ENCODE assay signal across 8 mouse cellular contexts in the genomic region with DNA sequence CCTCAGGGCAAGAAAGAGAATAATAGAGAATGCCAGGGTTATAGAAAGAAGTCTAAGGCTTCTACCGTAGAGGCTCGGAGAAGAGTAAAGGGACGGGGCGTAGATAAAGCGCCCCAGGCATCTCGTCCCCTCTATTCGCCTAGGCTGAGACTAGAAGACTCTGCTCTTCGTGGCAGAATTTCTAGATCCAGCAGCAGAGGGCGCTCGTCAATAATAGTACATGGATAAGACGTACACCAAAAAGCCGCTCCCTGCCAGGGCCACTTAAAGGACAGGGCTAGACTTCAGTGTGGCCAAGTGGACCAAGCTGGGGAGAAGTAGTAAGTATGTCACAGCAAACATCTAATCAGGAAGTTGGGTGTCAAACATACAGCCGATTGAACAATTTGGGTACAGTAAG. TPM values are rescaled to one million over a fixed set of nuclear protein-coding genes. Genes with fewer than 3 reads are reported as not detected.
A peak's percentile ranks its signal among the peaks of the same experiment; 100 is the strongest.
DNase-seq lines count a peak whose midpoint lies in the region; ATAC-seq and TF ChIP-seq lines count a peak whose summit lies in the region.

No protein-coding gene starts in this region.

- peak overlapping the region; percentile 53; the same call in 1 of the 2 replicates for H3K9ac ChIP-seq in forebrain, embryonic 12.5 days
- H3K9ac ChIP-seq in heart, postnatal 0 days (replicated peaks; ENCODE audit: low read depth, low read length) = peak overlapping the region; percentile 92
- peak overlapping the region; percentile 62 for H3K9ac ChIP-seq in liver, postnatal 0 days (replicated peaks)
- peak overlapping the region; percentile 65 for H3K9ac ChIP-seq in neural tube, embryonic 15.5 days (replicated peaks)

- peak; percentile 80 for ATAC-seq in forebrain, embryonic 12.5 days (ENCODE audit: low FRiP score)
- peak; percentile 75 for ATAC-seq in heart, postnatal 0 days (ENCODE audit: insufficient read depth, low read depth)
- ATAC-seq in liver, postnatal 0 days = peak; percentile 72
- ATAC-seq in neural tube, embryonic 15.5 days (ENCODE audit: low FRiP score) = peak; percentile 77

- WGBS in forebrain, embryonic 12.5 days = 2% methylated on average over 13 of the region's 13 CpGs
- WGBS in heart, postnatal 0 days = under 1% methylated on average over 13 of the region's 13 CpGs
- 3% methylated on average over 13 of the region's 13 CpGs for WGBS in liver, postnatal 0 days (ENCODE audit: insufficient replicate concordance)
- WGBS in neural tube, embryonic 15.5 days = 2% methylated on average over 13 of the region's 13 CpGs

- peaks cover 22% of the 10 kb centered on the region for H3K36me3 ChIP-seq in forebrain, embryonic 12.5 days (replicated peaks)
- H3K36me3 ChIP-seq in heart, postnatal 0 days (replicated peaks; ENCODE audit: control insufficient read depth, insufficient read depth, low read length) = peaks cover 55% of the 10 kb centered on the region
- peaks cover 17% of the 10 kb centered on the region for H3K36me3 ChIP-seq in liver, postnatal 0 days (replicated peaks; ENCODE audit: insufficient read depth, low read length)
- H3K36me3 ChIP-seq in neural tube, embryonic 15.5 days = peaks cover 21% of the 10 kb centered on the region

- no peak for TF ChIP-seq EP300 in heart, postnatal 0 days (IDR thresholded peaks at IDR 0.05; ENCODE audit: low read depth)
- no peak for TF ChIP-seq EP300 in liver, postnatal 0 days (IDR thresholded peaks at IDR 0.05; ENCODE audit: low read depth)

- 0 out of 2 replicates have a peak overlapping the region, but pooled peaks have one; percentile 54 for H3K27ac ChIP-seq in forebrain, embryonic 12.5 days
- peak overlapping the region; percentile 96 for H3K27ac ChIP-seq in heart, postnatal 0 days (ENCODE audit: low read depth)
- H3K27ac ChIP-seq in liver, postnatal 0 days (ENCODE audit: low read depth) = peak overlapping the region; percentile 44; the same call in 1 of the 2 replicates
- peak overlapping the region; percentile 84 for H3K27ac ChIP-seq in neural tube, embryonic 15.5 days (replicated peaks)

- H3K4me1 ChIP-seq in forebrain, embryonic 12.5 days = peaks cover 25% of the 10 kb centered on the region
- H3K4me1 ChIP-seq in heart, postnatal 0 days (ENCODE audit: control insufficient read depth, insufficient read depth) = peaks cover 18% of the 10 kb centered on the region
- peaks cover 8% of the 10 kb centered on the region for H3K4me1 ChIP-seq in liver, postnatal 0 days (ENCODE audit: insufficient read depth)
- peaks cover 29% of the 10 kb centered on the region for H3K4me1 ChIP-seq in neural tube, embryonic 15.5 days

- H3K4me3 ChIP-seq in forebrain, embryonic 12.5 days (replicated peaks) = peak overlapping the region; percentile 38
- peak overlapping the region; percentile 82 for H3K4me3 ChIP-seq in heart, postnatal 0 days (ENCODE audit: low read depth, low read length)
- peak overlapping the region; percentile 43 for H3K4me3 ChIP-seq in liver, postnatal 0 days (ENCODE audit: low read depth, low read length)
- peak overlapping the region; percentile 45 for H3K4me3 ChIP-seq in neural tube, embryonic 15.5 days (replicated peaks)

- peak overlapping the region; percentile 61 for H3K4me2 ChIP-seq in forebrain, embryonic 12.5 days
- peak overlapping the region; percentile 76 for H3K4me2 ChIP-seq in heart, postnatal 0 days (ENCODE audit: low read depth, low read length)
- peak overlapping the region; percentile 70 for H3K4me2 ChIP-seq in liver, postnatal 0 days (ENCODE audit: low read depth, low read length)
- peak overlapping the region; percentile 59 for H3K4me2 ChIP-seq in neural tube, embryonic 15.5 days

- peak; percentile 84 for DNase-seq in ES-CJ7 (ENCODE audit: low read depth, low spot score)
- DNase-seq in c-Kit-positive CD71-positive TER-119-positive erythroid progenitor cells, embryonic 14.5 days (ENCODE audit: low spot score) = peak; percentile 93
- peak; percentile 88 for DNase-seq in heart, postnatal 0 days (ENCODE audit: low spot score)
- DNase-seq in kidney, postnatal 36 days = peak; percentile 88 to 94
- DNase-seq in liver, postnatal 0 days = peak; percentile 86
- DNase-seq in testis, postnatal 10 days (ENCODE audit: low spot score) = peak; percentile 93

- peak; percentile 73 for TF ChIP-seq CTCF in heart, postnatal 0 days (IDR thresholded peaks at IDR 0.05; ENCODE audit: low read depth)
- peak; percentile 86 for TF ChIP-seq CTCF in liver, postnatal 0 days (IDR thresholded peaks at IDR 0.05; ENCODE audit: low read depth)

- H3K9me3 ChIP-seq in forebrain, embryonic 12.5 days = no peaks in the 10 kb centered on the region
- no peaks in the 10 kb centered on the region for H3K9me3 ChIP-seq in heart, postnatal 0 days (replicated peaks; ENCODE audit: control insufficient read depth, low read length)
- H3K9me3 ChIP-seq in liver, postnatal 0 days (ENCODE audit: low read length) = no peaks in the 10 kb centered on the region
- no peaks in the 10 kb centered on the region for H3K9me3 ChIP-seq in neural tube, embryonic 15.5 days (replicated peaks)

- peaks cover 54% of the 10 kb centered on the region for H3K27me3 ChIP-seq in forebrain, embryonic 12.5 days
- H3K27me3 ChIP-seq in heart, postnatal 0 days (ENCODE audit: control insufficient read depth, insufficient read depth, low read length) = no peaks in the 10 kb centered on the region
- peaks cover 5% of the 10 kb centered on the region for H3K27me3 ChIP-seq in liver, postnatal 0 days (ENCODE audit: insufficient read depth, low read length)
- H3K27me3 ChIP-seq in neural tube, embryonic 15.5 days (replicated peaks) = 0 out of 2 replicates have a peak, but pooled peaks cover 2% of the 10 kb centered on the region

RNA-seq across cellular contexts. Expression of gene Tgfb1i1, which starts 0.8 kb away (rescaled TPM):
- polyA plus RNA-seq in forebrain, embryonic 12.5 days (2016; fragmentation: Nextera tagmentation; extraction: Ambion mirVana) = 24.0 and 27.7 TPM in 2 replicates
- total RNA-seq in heart, postnatal 0 days (2014; rRNA removed; ENCODE audit: low replicate concordance) = 84.6 and 93.8 TPM in 2 replicates
- polyA plus RNA-seq in heart, postnatal 0 days (2015; fragmentation: Nextera tagmentation; extraction: Ambion mirVana) = 97.5 and 112 TPM in 2 replicates
- 10.1 and 10.4 TPM in 2 replicates for polyA plus RNA-seq in liver, postnatal 0 days (2015; fragmentation: Nextera tagmentation; extraction: Ambion mirVana)
- polyA plus RNA-seq in neural tube, embryonic 15.5 days (2015; fragmentation: Nextera tagmentation; extraction: Ambion mirVana) = 28.4 and 50.2 TPM in 2 replicates

RNA-seq across cellular contexts. Expression of gene 9130023H24Rik, which starts 9.6 kb away (rescaled TPM):
- 11.7 and 12.0 TPM in 2 replicates for polyA plus RNA-seq in forebrain, embryonic 12.5 days (2016; fragmentation: Nextera tagmentation; extraction: Ambion mirVana)
- 3.6 and 3.9 TPM in 2 replicates for total RNA-seq in heart, postnatal 0 days (2014; rRNA removed; ENCODE audit: low replicate concordance)
- polyA plus RNA-seq in heart, postnatal 0 days (2015; fragmentation: Nextera tagmentation; extraction: Ambion mirVana) = 4.4 and 5.1 TPM in 2 replicates
- polyA plus RNA-seq in liver, postnatal 0 days (2015; fragmentation: Nextera tagmentation; extraction: Ambion mirVana) = 1.7 and 2.2 TPM in 2 replicates
- 6.4 and 6.6 TPM in 2 replicates for polyA plus RNA-seq in neural tube, embryonic 15.5 days (2015; fragmentation: Nextera tagmentation; extraction: Ambion mirVana)

RNA-seq across cellular contexts. Expression of gene Armc5, which starts 10.3 kb away (rescaled TPM):
- polyA plus RNA-seq in forebrain, embryonic 12.5 days (2016; fragmentation: Nextera tagmentation; extraction: Ambion mirVana) = 14.0 and 15.4 TPM in 2 replicates
- total RNA-seq in heart, postnatal 0 days (2014; rRNA removed; ENCODE audit: low replicate concordance) = 18.9 and 32.0 TPM in 2 replicates
- polyA plus RNA-seq in heart, postnatal 0 days (2015; fragmentation: Nextera tagmentation; extraction: Ambion mirVana) = 8.3 and 8.9 TPM in 2 replicates
- 5.4 and 5.6 TPM in 2 replicates for polyA plus RNA-seq in liver, postnatal 0 days (2015; fragmentation: Nextera tagmentation; extraction: Ambion mirVana)
- polyA plus RNA-seq in neural tube, embryonic 15.5 days (2015; fragmentation: Nextera tagmentation; extraction: Ambion mirVana) = 13.8 and 14.0 TPM in 2 replicates

RNA-seq across cellular contexts. Expression of gene Slc5a2, which starts 18.0 kb away (rescaled TPM):
- not detected in 2 replicates for polyA plus RNA-seq in forebrain, embryonic 12.5 days (2016; fragmentation: Nextera tagmentation; extraction: Ambion mirVana)
- total RNA-seq in heart, postnatal 0 days (2014; rRNA removed; ENCODE audit: low replicate concordance) = not detected in 2 replicates
- 0.20 and 0.30 TPM in 2 replicates for polyA plus RNA-seq in heart, postnatal 0 days (2015; fragmentation: Nextera tagmentation; extraction: Ambion mirVana)
- 1.3 and 1.8 TPM in 2 replicates for polyA plus RNA-seq in liver, postnatal 0 days (2015; fragmentation: Nextera tagmentation; extraction: Ambion mirVana)
- 0.10 TPM in 1 of 2 replicates, not detected in the other for polyA plus RNA-seq in neural tube, embryonic 15.5 days (2015; fragmentation: Nextera tagmentation; extraction: Ambion mirVana)

RNA-seq across cellular contexts. Expression of gene Cox6a2, which starts 41.3 kb away (rescaled TPM):
- 0.29 TPM in 1 of 2 replicates, not detected in the other for polyA plus RNA-seq in forebrain, embryonic 12.5 days (2016; fragmentation: Nextera tagmentation; extraction: Ambion mirVana)
- total RNA-seq in heart, postnatal 0 days (2014; rRNA removed; ENCODE audit: low replicate concordance) = 1,202 and 1,223 TPM in 2 replicates
- polyA plus RNA-seq in heart, postnatal 0 days (2015; fragmentation: Nextera tagmentation; extraction: Ambion mirVana) = 3,388 and 3,605 TPM in 2 replicates
- 1.1 and 15.6 TPM in 2 replicates for polyA plus RNA-seq in liver, postnatal 0 days (2015; fragmentation: Nextera tagmentation; extraction: Ambion mirVana)
- 4.3 and 8.2 TPM in 2 replicates for polyA plus RNA-seq in neural tube, embryonic 15.5 days (2015; fragmentation: Nextera tagmentation; extraction: Ambion mirVana)

Comparison
In these comparisons a context has a peak if more than half of its experiments do, and no peak if none do; other contexts are left out.
1. Peak in every context shown above with its lines: DNase-seq, ATAC-seq, H3K4me3 ChIP-seq and H3K27ac ChIP-seq.
2. H3K27ac ChIP-seq: peak in every context shown above with its lines; median percentile 96 in heart, postnatal 0 days; 84 in neural tube, embryonic 15.5 days; 54 in forebrain, embryonic 12.5 days; 44 in liver, postnatal 0 days.